Mouse (Mus musculus): ENCODE results near the gene Cd8a. TPM values are rescaled to one million over a fixed set of nuclear protein-coding genes. Genes with fewer than 3 reads are reported as not detected.

The Cd8a gene
- polyA plus RNA-seq, 1 experiment from 2014 or later, result not detected

DNA sequence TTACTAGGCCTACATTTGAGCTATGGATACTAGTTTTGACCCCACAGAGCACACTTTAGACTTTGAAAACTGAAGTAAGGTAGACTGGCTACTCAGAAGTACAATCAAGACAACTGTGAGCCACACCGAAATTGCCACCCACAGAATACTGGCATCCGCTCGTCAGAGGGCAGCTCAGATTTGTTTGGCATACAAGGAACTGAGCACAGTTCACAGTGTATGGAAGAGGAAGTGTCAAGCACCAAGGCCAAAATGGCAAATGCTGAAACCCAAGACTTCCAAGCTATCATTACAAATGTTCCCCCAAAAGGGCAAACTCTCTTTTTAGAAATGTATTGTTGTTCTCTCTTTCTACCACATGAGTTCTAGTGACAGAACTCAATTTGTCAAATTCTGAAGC, 42.2 kb downstream of the Cd8a start:
- Histone ChIP-seq H3K9me3 (replicated peaks) (no peaks in the 10 kb centered on the region), H3K36me3 (peaks cover 24% of the 10 kb centered on the region), H3K27me3 (replicated peaks) (no peaks in the 10 kb centered on the region), H3K4me1 (replicated peaks) (no peaks in the 10 kb centered on the region; the same call in 1 of the 2 replicates), H3K9ac (no peak overlapping the region), H3K27ac (ENCODE audit: poor library complexity, severe bottlenecking) (no peak overlapping the region), H3K4me2 (no peak overlapping the region), H3K4me3 (no peak overlapping the region)
- 85% methylated on average over 3 of the region's 3 CpGs for WGBS
- no peak for ATAC-seq (ENCODE audit: insufficient number of reproducible peaks, low FRiP score)

DNA sequence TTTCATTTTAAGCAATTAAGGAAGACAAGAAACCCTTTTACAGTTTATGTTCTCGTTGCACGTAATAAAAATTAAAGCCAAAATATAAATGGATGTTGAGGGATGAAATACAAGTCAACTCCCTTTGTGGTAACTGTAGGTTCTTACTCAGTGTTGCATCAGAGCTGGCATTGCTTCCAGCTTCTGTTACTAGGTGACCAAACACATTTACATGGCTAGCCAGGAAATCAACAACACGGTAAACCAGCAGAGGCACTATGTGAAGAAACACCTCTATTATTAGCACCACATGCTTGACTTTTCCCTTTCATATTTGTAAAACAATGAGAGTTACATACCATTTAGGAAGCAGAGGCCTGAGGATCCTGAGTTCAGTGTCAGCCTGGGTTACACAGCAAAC, 45.6 kb downstream of the Cd8a start:
- no peak overlapping the region for H3K9ac ChIP-seq
- H3K4me1 ChIP-seq (replicated peaks), result no peaks in the 10 kb centered on the region; the same call in 1 of the 2 replicates
- 82% methylated on average over 3 of the region's 3 CpGs for WGBS
- H3K4me2 ChIP-seq, result no peak overlapping the region
- ATAC-seq (ENCODE audit: insufficient number of reproducible peaks, low FRiP score), result no peak
- H3K27ac ChIP-seq (ENCODE audit: poor library complexity, severe bottlenecking), result no peak overlapping the region
- H3K36me3 ChIP-seq, result peaks cover 10% of the 10 kb centered on the region; the same call in 1 of the 2 replicates
- no peak overlapping the region for H3K4me3 ChIP-seq
- no peaks in the 10 kb centered on the region for H3K9me3 ChIP-seq (replicated peaks)
- H3K27me3 ChIP-seq (replicated peaks), result no peaks in the 10 kb centered on the region

DNA sequence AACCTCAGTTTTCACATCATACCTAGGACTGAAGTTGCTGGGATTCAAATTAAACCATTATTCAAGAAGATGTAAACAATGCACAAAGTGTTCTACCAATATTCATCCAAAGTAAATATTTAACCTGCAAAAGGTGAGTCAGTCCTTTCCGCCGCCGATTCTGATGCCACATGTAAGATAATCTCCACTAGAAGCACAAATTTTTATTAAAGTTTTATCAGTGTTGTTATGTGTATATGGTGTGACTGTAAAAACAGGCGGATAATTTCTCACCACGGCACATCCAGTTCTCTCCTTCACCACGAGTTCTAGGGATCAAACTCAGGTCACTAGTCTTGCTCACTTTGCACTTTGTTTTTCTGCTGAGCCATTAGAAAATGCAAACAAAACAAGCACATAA, 47.6 kb downstream of the Cd8a start:
- no peaks in the 10 kb centered on the region; the same call in 1 of the 2 replicates for H3K4me1 ChIP-seq (replicated peaks)
- H3K27ac ChIP-seq (ENCODE audit: poor library complexity, severe bottlenecking), result no peak overlapping the region
- WGBS, result 89% methylated on average over 6 of the region's 6 CpGs
- no peaks in the 10 kb centered on the region for H3K27me3 ChIP-seq (replicated peaks)
- H3K4me2 ChIP-seq, result no peak overlapping the region
- H3K36me3 ChIP-seq, result peaks cover 10% of the 10 kb centered on the region; the same call in 1 of the 2 replicates
- H3K4me3 ChIP-seq, result no peak overlapping the region
- H3K9me3 ChIP-seq (replicated peaks), result no peaks in the 10 kb centered on the region
- no peak for ATAC-seq (ENCODE audit: insufficient number of reproducible peaks, low FRiP score)
- no peak overlapping the region for H3K9ac ChIP-seq

GRCm38 (mm10) chr6:71422162-71422561, 48.9 kb downstream of the Cd8a start:
- Histone ChIP-seq H3K4me2 (no peak overlapping the region), H3K36me3 (peaks cover 15% of the 10 kb centered on the region), H3K9ac (no peak overlapping the region), H3K4me3 (no peak overlapping the region), H3K9me3 (replicated peaks) (no peaks in the 10 kb centered on the region), H3K27me3 (replicated peaks) (no peaks in the 10 kb centered on the region), H3K27ac (ENCODE audit: poor library complexity, severe bottlenecking) (no peak overlapping the region), H3K4me1 (replicated peaks) (no peaks in the 10 kb centered on the region; the same call in 1 of the 2 replicates)
- no peak for ATAC-seq (ENCODE audit: insufficient number of reproducible peaks, low FRiP score)
- WGBS, result 88% methylated on average over 3 of the region's 3 CpGs

GRCm38 (mm10) chr6:71423116-71423515, 49.9 kb downstream of the Cd8a start:
- H3K9me3 ChIP-seq (replicated peaks), result no peaks in the 10 kb centered on the region
- no peak for ATAC-seq (ENCODE audit: insufficient number of reproducible peaks, low FRiP score)
- no peak overlapping the region for H3K4me3 ChIP-seq
- no peak overlapping the region for H3K9ac ChIP-seq
- 90% methylated on average over 3 of the region's 3 CpGs for WGBS
- H3K27me3 ChIP-seq (replicated peaks), result no peaks in the 10 kb centered on the region
- H3K4me2 ChIP-seq, result no peak overlapping the region
- H3K27ac ChIP-seq (ENCODE audit: poor library complexity, severe bottlenecking), result no peak overlapping the region
- no peaks in the 10 kb centered on the region; the same call in 1 of the 2 replicates for H3K4me1 ChIP-seq (replicated peaks)
- H3K36me3 ChIP-seq, result peaks cover 17% of the 10 kb centered on the region

DNA sequence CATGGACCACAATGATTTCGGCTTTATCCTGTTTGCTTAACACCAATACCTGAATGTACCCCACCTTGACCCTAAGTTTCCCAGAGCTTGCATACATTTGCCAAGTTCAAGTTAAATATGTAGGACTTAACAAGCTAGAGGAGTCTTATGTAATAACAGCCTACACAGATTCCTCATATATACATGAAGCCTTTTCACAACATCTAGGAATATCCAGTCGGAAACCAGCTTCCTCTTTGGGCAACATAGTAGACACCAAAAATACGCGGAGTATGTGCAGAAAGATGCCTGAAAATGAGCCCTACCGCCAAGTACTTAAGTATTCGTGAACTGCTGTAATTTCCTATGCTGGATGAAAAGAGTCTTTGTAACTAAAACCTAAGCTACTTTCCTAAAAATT, 52.5 kb downstream of the Cd8a start:
- Histone ChIP-seq H3K27me3 (replicated peaks) (no peaks in the 10 kb centered on the region), H3K4me3 (no peak overlapping the region), H3K9me3 (replicated peaks) (no peaks in the 10 kb centered on the region), H3K27ac (ENCODE audit: poor library complexity, severe bottlenecking) (no peak overlapping the region), H3K4me2 (no peak overlapping the region), H3K36me3 (peaks cover 14% of the 10 kb centered on the region), H3K4me1 (replicated peaks) (no peaks in the 10 kb centered on the region), H3K9ac (no peak overlapping the region)
- ATAC-seq (ENCODE audit: insufficient number of reproducible peaks, low FRiP score), result no peak
- WGBS, result 87% methylated on average over 6 of the region's 6 CpGs

DNA sequence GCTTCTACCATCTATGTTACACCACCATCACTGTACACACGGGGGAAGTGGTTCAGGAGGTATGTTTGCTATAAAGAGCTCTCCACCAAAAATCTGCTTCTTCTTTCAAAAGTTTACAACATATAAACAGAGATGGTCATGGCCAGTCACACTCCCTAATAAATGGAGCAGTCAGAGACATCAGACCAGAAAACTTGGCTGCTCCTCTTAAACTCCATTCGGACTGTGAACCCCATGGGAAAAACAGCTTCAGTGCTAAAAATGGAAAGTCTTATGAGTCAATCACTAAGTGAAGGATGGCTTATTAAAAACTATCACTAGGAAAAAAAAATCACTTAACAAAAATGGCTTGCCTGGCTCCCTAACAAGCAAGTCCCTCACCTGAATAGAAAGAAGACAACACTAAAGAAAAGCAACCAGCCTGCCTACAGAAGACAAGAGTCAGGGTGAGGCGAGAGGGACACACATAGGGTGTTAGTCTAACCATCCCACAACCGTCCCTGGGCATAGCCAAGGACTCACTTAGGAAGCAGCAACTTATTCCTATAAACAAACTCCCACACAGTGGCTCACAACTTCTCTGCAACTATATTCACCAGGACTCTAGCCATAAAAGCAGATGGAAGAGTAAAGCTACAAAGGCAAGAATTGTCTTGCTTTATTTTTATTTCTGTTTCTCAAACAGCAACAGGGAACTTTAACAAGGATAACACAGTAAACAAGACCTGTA, 54.9 kb downstream of the Cd8a start:
- H3K36me3 ChIP-seq, result peaks cover 14% of the 10 kb centered on the region
- no peaks in the 10 kb centered on the region for H3K4me1 ChIP-seq (replicated peaks)
- H3K4me2 ChIP-seq, result no peak overlapping the region
- no peak overlapping the region for H3K27ac ChIP-seq (ENCODE audit: poor library complexity, severe bottlenecking)
- ATAC-seq (ENCODE audit: insufficient number of reproducible peaks, low FRiP score), result no peak
- H3K4me3 ChIP-seq, result no peak overlapping the region
- H3K9ac ChIP-seq, result no peak overlapping the region
- H3K9me3 ChIP-seq (replicated peaks), result no peaks in the 10 kb centered on the region
- no peaks in the 10 kb centered on the region for H3K27me3 ChIP-seq (replicated peaks)
- WGBS, result 81% methylated on average over 4 of the region's 4 CpGs

Other genes with a start within 250 kb of the Cd8a start
- gene Thnsl2, start 229.0 kb upstream of the Cd8a start, polyA plus RNA-seq (2016; fragmentation: Nextera tagmentation; extraction: Ambion mirVana), result 2.6 and 4.2 TPM in 2 replicates
- 0.50 and 1.0 TPM in 2 replicates for gene Fabp1, start 173.6 kb upstream of the Cd8a start, polyA plus RNA-seq (2016; fragmentation: Nextera tagmentation; extraction: Ambion mirVana)
- gene Krcc1, start 101.8 kb upstream of the Cd8a start, polyA plus RNA-seq (2016; fragmentation: Nextera tagmentation; extraction: Ambion mirVana), result 54.6 and 59.1 TPM in 2 replicates
- 110 and 113 TPM in 2 replicates for gene Smyd1, start 51.2 kb upstream of the Cd8a start, polyA plus RNA-seq (2016; fragmentation: Nextera tagmentation; extraction: Ambion mirVana)
- not detected in 2 replicates for gene Cd8b1, start 50.6 kb upstream of the Cd8a start, polyA plus RNA-seq (2016; fragmentation: Nextera tagmentation; extraction: Ambion mirVana)
- gene Rmnd5a, start 67.2 kb downstream of the Cd8a start, polyA plus RNA-seq (2016; fragmentation: Nextera tagmentation; extraction: Ambion mirVana), result 15.2 and 17.0 TPM in 2 replicates
- gene Rnf103, start 120.5 kb downstream of the Cd8a start, polyA plus RNA-seq (2016; fragmentation: Nextera tagmentation; extraction: Ambion mirVana), result 20.7 and 21.6 TPM in 2 replicates
- 63.2 and 63.8 TPM in 2 replicates for gene Chmp3, start 170.4 kb downstream of the Cd8a start, polyA plus RNA-seq (2016; fragmentation: Nextera tagmentation; extraction: Ambion mirVana)